Mouse (Mus musculus): Measurements from ENCODE around the gene Inpp4a.

The Inpp4a gene

GRCm38 (mm10) chr1:37324569-37324968 lies 24.9 kb downstream of the Inpp4a start:
- DNase-seq = no peak

GRCm38 (mm10) chr1:37327311-37327710 lies 27.6 kb downstream of the Inpp4a start:
- no peak for DNase-seq

GRCm38 (mm10) chr1:37329132-37329531 lies 29.5 kb downstream of the Inpp4a start:
- DNase-seq = no peak

- no peak for DNase-seq
These were observed 30.2 kb downstream of the Inpp4a start for GRCm38 (mm10) chr1:37329831-37330230.

GRCm38 (mm10) chr1:37332756-37333155 lies 33.1 kb downstream of the Inpp4a start:
- no peak for DNase-seq

GRCm38 (mm10) chr1:37333741-37334440 lies 34.2 kb downstream of the Inpp4a start:
- DNase-seq = no peak

GRCm38 (mm10) chr1:37336022-37336421 lies 36.4 kb downstream of the Inpp4a start:
- DNase-seq = no peak

- DNase-seq = no peak
These were observed 37.1 kb downstream of the Inpp4a start for GRCm38 (mm10) chr1:37336794-37337193.

- DNase-seq = no peak
These were observed 37.6 kb downstream of the Inpp4a start for GRCm38 (mm10) chr1:37337273-37337672.

- DNase-seq = peak; percentile 30
These were observed 39.5 kb downstream of the Inpp4a start for GRCm38 (mm10) chr1:37339144-37339543.

- no peak for DNase-seq
These were observed 41.7 kb downstream of the Inpp4a start for GRCm38 (mm10) chr1:37341347-37341746.

- DNase-seq = no peak
These were observed 42.2 kb downstream of the Inpp4a start for GRCm38 (mm10) chr1:37341914-37342313.

- no peak for DNase-seq
These were observed 42.9 kb downstream of the Inpp4a start for GRCm38 (mm10) chr1:37342524-37342923.

- no peak for DNase-seq
These were observed 43.6 kb downstream of the Inpp4a start for GRCm38 (mm10) chr1:37343265-37343664.

GRCm38 (mm10) chr1:37344223-37344916 lies 44.7 kb downstream of the Inpp4a start:
- DNase-seq = no peak

- DNase-seq = no peak
These were observed 47.9 kb downstream of the Inpp4a start for GRCm38 (mm10) chr1:37347361-37348080.

GRCm38 (mm10) chr1:37350886-37351651 lies 51.4 kb downstream of the Inpp4a start:
- DNase-seq = no peak

GRCm38 (mm10) chr1:37351961-37352360 lies 52.3 kb downstream of the Inpp4a start:
- no peak for DNase-seq

- DNase-seq = no peak
These were observed 53.8 kb downstream of the Inpp4a start for GRCm38 (mm10) chr1:37353456-37353855.

- no peak for DNase-seq
These were observed 55.8 kb downstream of the Inpp4a start for GRCm38 (mm10) chr1:37355492-37355891.

- no peak for DNase-seq
These were observed 56.6 kb downstream of the Inpp4a start for GRCm38 (mm10) chr1:37356305-37356704.

- no peak for DNase-seq
These were observed 57.5 kb downstream of the Inpp4a start for GRCm38 (mm10) chr1:37357173-37357572.

- no peak for DNase-seq
These were observed 59.0 kb downstream of the Inpp4a start for GRCm38 (mm10) chr1:37358621-37359020.
